Mouse (Mus musculus) small intestine, adult 2 months (tissue): Measurements from ENCODE around the gene Col13a1. TPM values are rescaled to one million over a fixed set of nuclear protein-coding genes. Genes with fewer than 3 reads are reported as not detected.

Experiments used
- H3K27ac ChIP-seq: fragments of 200-500 bp; 2 replicates; pipeline ENCODE4 v1.5.1; 2012; ENCODE audit warnings: low read depth, low read length, control low read depth, inconsistent platforms; ENCODE audit not compliant: insufficient read depth
- H3K27me3 ChIP-seq: fragments of 200-500 bp; 2 replicates; pipeline ENCODE4 v1.6.1; 2012; ENCODE audit warnings: mild to moderate bottlenecking, moderate library complexity, low read length, inconsistent platforms; ENCODE audit not compliant: control insufficient read depth, insufficient read depth
- H3K36me3 ChIP-seq: fragments of 200-500 bp; 2 replicates; pipeline ENCODE4 v1.6.1; 2012; ENCODE audit warnings: mild to moderate bottlenecking, low read length, control low read depth, inconsistent platforms; ENCODE audit not compliant: control insufficient read depth, insufficient read depth
- H3K4me1 ChIP-seq: fragments of 200-500 bp; 2 replicates; pipeline ENCODE4 v1.6.1; 2012; ENCODE audit warnings: low read length, inconsistent platforms, mixed read lengths; ENCODE audit not compliant: control insufficient read depth, insufficient read depth, insufficient read length
- H3K4me3 ChIP-seq: fragments of 200-500 bp; 2 replicates; pipeline ENCODE4 v1.5.1; 2012; ENCODE audit warnings: low read depth, mild to moderate bottlenecking, control low read depth, inconsistent platforms, low read length, moderate library complexity
- CTCF ChIP-seq: fragments of 200-500 bp; IDR thresholded peaks from 2 replicates; pipeline ENCODE4 v1.5.1; 2012; ENCODE audit warnings: low read depth, mild to moderate bottlenecking, control low read depth, inconsistent platforms, low read length, moderate library complexity, mixed read lengths; ENCODE audit not compliant: insufficient replicate concordance, insufficient read length; ENCODE audit errors: extremely low read depth
- POLR2A ChIP-seq: fragments of 200-500 bp; IDR thresholded peaks from 2 replicates; pipeline ENCODE4 v1.6.1; 2012; ENCODE audit warnings: low read depth, mild to moderate bottlenecking, control low read depth, inconsistent platforms, low read length, moderate library complexity
- WGBS: fragments of 180-500 bp; shearing (Covaris S2); methylation state at CpG from one replicate; pipeline ENCODE4 v1.1.7; 2018; 5-methylcytosine and 5-hydroxymethylcytosine counted together
- polyA plus RNA-seq: library from polyadenylated mRNA; depleted of rRNA; stranded (reverse); fragments of >200 nt; gene quantifications from 2 replicates; pipeline ENCODE4 v1.2.3, GENCODE M21; 2012

Col13a1 gene
- polyA plus RNA-seq, 1 experiment: 2.1 TPM

- Histone ChIP-seq H3K36me3 (no peaks in the 10 kb centered on the region), H3K27me3 (no peaks in the 10 kb centered on the region), H3K4me1 (no peaks in the 10 kb centered on the region), H3K27ac (no peak overlapping the region), H3K4me3 (no peak overlapping the region)
- WGBS: 78% methylated on average over 4 of the region's 4 CpGs
- TF ChIP-seq CTCF (no peak), POLR2A (no peak)
Measured at GRCm38 (mm10) chr10:62012371-62012770, 33.5 kb upstream of the Col13a1 start.

- Histone ChIP-seq H3K36me3 (no peaks in the 10 kb centered on the region), H3K27ac (no peak overlapping the region), H3K4me3 (no peak overlapping the region), H3K27me3 (no peaks in the 10 kb centered on the region), H3K4me1 (no peaks in the 10 kb centered on the region)
- TF ChIP-seq POLR2A (no peak), CTCF (no peak)
- 63% methylated on average over 6 of the region's 6 CpGs for WGBS
Measured at GRCm38 (mm10) chr10:62009981-62010500, 31.1 kb upstream of the Col13a1 start.

GRCm38 (mm10) chr10:62007958-62008357 lies 29.1 kb upstream of the Col13a1 start:
- H3K27me3 ChIP-seq: no peaks in the 10 kb centered on the region
- 74% methylated on average over 4 of the region's 4 CpGs for WGBS
- H3K27ac ChIP-seq: no peak overlapping the region
- H3K36me3 ChIP-seq: no peaks in the 10 kb centered on the region
- H3K4me3 ChIP-seq: no peak overlapping the region
- TF ChIP-seq CTCF (no peak), POLR2A (no peak)
- H3K4me1 ChIP-seq: no peaks in the 10 kb centered on the region

- Histone ChIP-seq H3K27me3 (no peaks in the 10 kb centered on the region), H3K36me3 (no peaks in the 10 kb centered on the region), H3K27ac (no peak overlapping the region), H3K4me1 (no peaks in the 10 kb centered on the region), H3K4me3 (no peak overlapping the region)
- WGBS: 63% methylated on average over 8 of the region's 8 CpGs
- TF ChIP-seq CTCF: no peak
- no peak for TF ChIP-seq POLR2A
Measured at GRCm38 (mm10) chr10:62006371-62006770, 27.5 kb upstream of the Col13a1 start.

- no peak overlapping the region for H3K27ac ChIP-seq
- no peaks in the 10 kb centered on the region for H3K36me3 ChIP-seq
- no peaks in the 10 kb centered on the region for H3K27me3 ChIP-seq
- no peaks in the 10 kb centered on the region for H3K4me1 ChIP-seq
- H3K4me3 ChIP-seq: no peak overlapping the region
- TF ChIP-seq POLR2A: no peak
- TF ChIP-seq CTCF: no peak
- WGBS: 62% methylated on average over 1 of the region's 1 CpGs
Measured at GRCm38 (mm10) chr10:62000216-62000615, 21.3 kb upstream of the Col13a1 start.

GRCm38 (mm10) chr10:61999766-62000165 lies 20.9 kb upstream of the Col13a1 start:
- no peaks in the 10 kb centered on the region for H3K27me3 ChIP-seq
- no peaks in the 10 kb centered on the region for H3K4me1 ChIP-seq
- H3K4me3 ChIP-seq: no peak overlapping the region
- whole genome bisulfite sequencing: 78% methylated on average over 1 of the region's 1 CpGs
- TF ChIP-seq CTCF (no peak), POLR2A (no peak)
- no peaks in the 10 kb centered on the region for H3K36me3 ChIP-seq
- no peak overlapping the region for H3K27ac ChIP-seq

GRCm38 (mm10) chr10:61991481-61992424 lies 12.8 kb upstream of the Col13a1 start:
- WGBS: 25% methylated on average over 11 of the region's 11 CpGs
- peak; percentile 17; the same call in 1 of the 2 replicates for TF ChIP-seq CTCF
- no peak for TF ChIP-seq POLR2A

GRCm38 (mm10) chr10:61980424-61980823 lies 1.5 kb upstream of the Col13a1 start:
- WGBS: 5% methylated on average over 7 of the region's 7 CpGs
- TF ChIP-seq CTCF (peak; percentile 91; the same call in 1 of the 2 replicates), POLR2A (no peak)
- Histone ChIP-seq H3K4me3 (no peak overlapping the region), H3K27ac (no peak overlapping the region), H3K36me3 (no peaks in the 10 kb centered on the region), H3K4me1 (no peaks in the 10 kb centered on the region; the same call in 1 of the 2 replicates), H3K27me3 (peaks cover 31% of the 10 kb centered on the region)

More at GRCm38 (mm10) chr10:61991481-61992424, 12.8 kb upstream of the Col13a1 start:
- Histone ChIP-seq H3K27me3 (no peaks in the 10 kb centered on the region), H3K4me3 (no peak overlapping the region), H3K36me3 (no peaks in the 10 kb centered on the region), H3K27ac (no peak overlapping the region), H3K4me1 (no peaks in the 10 kb centered on the region)
